Mouse (Mus musculus) stomach, postnatal 0 days (tissue): Measurements from ENCODE around the gene Ttc6.

ENCODE experiments used
- CTCF ChIP-seq: IDR thresholded peaks from 2 replicates; pipeline ENCODE4 v1.5.1; 2016; ENCODE audit warnings: antibody characterized with exemption, low read depth, mild to moderate bottlenecking, moderate library complexity
- EP300 ChIP-seq: optimal IDR thresholded peaks from 2 replicates; pipeline ENCODE3; 2016; ENCODE audit warnings: antibody characterized with exemption

DNA sequence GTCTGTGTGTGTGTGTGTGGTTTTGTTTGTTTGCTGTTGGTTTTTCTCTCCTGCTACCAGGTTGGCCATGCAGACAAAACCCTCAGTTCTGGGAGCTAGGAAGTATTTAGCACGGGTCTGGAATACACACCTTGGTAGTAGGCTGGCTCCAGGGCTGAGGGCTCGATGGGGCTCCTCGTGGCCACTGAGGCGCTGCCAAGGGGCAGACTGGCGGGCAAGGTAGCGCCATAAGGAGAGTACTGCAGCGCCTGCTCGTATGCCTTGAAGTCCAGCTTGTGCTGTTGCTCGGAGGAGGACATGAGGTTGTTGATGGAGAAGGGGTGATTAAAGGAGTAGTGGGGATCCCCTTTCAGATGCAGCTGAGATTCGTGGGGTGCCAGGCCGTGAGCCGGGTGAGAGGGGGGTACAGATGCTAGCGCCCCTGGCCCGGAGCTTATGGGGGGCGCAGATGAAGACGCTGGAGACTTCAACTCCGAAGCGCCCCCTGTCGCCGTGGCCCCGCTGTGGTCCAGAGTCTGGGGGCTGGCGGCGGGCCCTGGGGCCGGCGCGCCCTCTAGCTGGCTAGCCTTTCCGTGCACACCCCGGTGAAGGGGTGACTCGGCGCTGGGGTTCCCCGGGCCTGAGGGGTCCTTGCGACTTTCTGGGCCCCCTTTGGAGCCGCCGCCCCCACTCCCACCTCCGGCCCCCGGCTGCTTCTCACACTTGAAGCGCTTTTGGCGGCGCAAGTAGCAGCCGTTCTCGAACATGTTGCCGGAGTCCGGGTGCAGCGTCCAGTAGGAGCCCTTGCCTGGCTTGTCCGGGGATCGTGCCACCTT lies 21.8 kb upstream of the Ttc6 start:
- TF ChIP-seq CTCF = peak; percentile 62
- TF ChIP-seq EP300 = no peak
